In genomic region chr6:67437814-67438385, GRCm38 (mm10) we compare ENCODE assay signal across 41 mouse cellular contexts. TPM values are rescaled to one million over a fixed set of nuclear protein-coding genes. Genes with fewer than 3 reads are reported as not detected.
DNase-seq lines count a peak whose midpoint lies in the region; ATAC-seq and TF ChIP-seq lines count a peak whose summit lies in the region.
"Had no signal": no experiment of that assay in that cellular context is flagged by ENCODE, and none has a peak within 500 bp of the region (broad histone marks: within the 10 kb centered on the region; RNA-seq: fewer than 3 reads in every experiment).

No protein-coding gene starts in this region.

- TF ChIP-seq CTCF in kidney, adult 2 months (conservative IDR thresholded peaks at IDR 0.05; ENCODE audit: insufficient read depth, insufficient read length, low read depth, low read length) = no peak
- no peak for TF ChIP-seq CTCF in lung, postnatal 0 days (IDR thresholded peaks at IDR 0.05)

- no peak overlapping the region for H3K4me3 ChIP-seq in kidney, adult 2 months (ENCODE audit: insufficient read depth, low read depth, low read length)
- no peak overlapping the region for H3K4me3 ChIP-seq in lung, postnatal 0 days (ENCODE audit: low read depth, low read length)
- H3K4me3 ChIP-seq in intestine, embryonic 16.5 days (ENCODE audit: low read length) = no peak overlapping the region
- H3K4me3 ChIP-seq: embryonic facial prominence, embryonic 13.5 days; forebrain, embryonic 10.5 days; forebrain, embryonic 15.5 days; heart, embryonic 13.5 days; layer of hippocampus, adult 2 months; limb, embryonic 10.5 days; limb, embryonic 15.5 days; liver, embryonic 15.5 days; lung, embryonic 15.5 days; midbrain, embryonic 10.5 days; midbrain, embryonic 15.5 days; neural tube, embryonic 15.5 days had no signal

- H3K4me1 ChIP-seq in kidney, adult 2 months (ENCODE audit: control insufficient read depth, insufficient read depth, low read length) = no peaks in the 10 kb centered on the region; the same call in 1 of the 2 replicates
- H3K4me1 ChIP-seq in lung, postnatal 0 days (ENCODE audit: insufficient read depth, low read depth, low read length) = no peaks in the 10 kb centered on the region
- no peaks in the 10 kb centered on the region for H3K4me1 ChIP-seq in intestine, embryonic 16.5 days (ENCODE audit: control insufficient read depth, insufficient read depth, low read length)
- H3K4me1 ChIP-seq: embryonic facial prominence, embryonic 13.5 days; limb, embryonic 10.5 days; liver, embryonic 15.5 days; lung, embryonic 15.5 days; midbrain, embryonic 15.5 days; neural tube, embryonic 15.5 days had no signal

- no peak for TF ChIP-seq POLR2A in kidney, adult 2 months (IDR thresholded peaks at IDR 0.05; ENCODE audit: low read depth, low read length)

- H3K9me3 ChIP-seq in lung, postnatal 0 days (ENCODE audit: low read length) = no peaks in the 10 kb centered on the region
- H3K9me3 ChIP-seq in intestine, embryonic 16.5 days (ENCODE audit: control insufficient read depth, low read length) = no peaks in the 10 kb centered on the region
- H3K9me3 ChIP-seq: embryonic facial prominence, embryonic 13.5 days; forebrain, embryonic 10.5 days; forebrain, embryonic 15.5 days; heart, embryonic 13.5 days; limb, embryonic 10.5 days; limb, embryonic 15.5 days; liver, embryonic 15.5 days; lung, embryonic 15.5 days; midbrain, embryonic 10.5 days; midbrain, embryonic 15.5 days; neural tube, embryonic 15.5 days had no signal

- no peaks in the 10 kb centered on the region for H3K36me3 ChIP-seq in kidney, adult 2 months (ENCODE audit: control insufficient read depth, insufficient read depth, low read length)
- H3K36me3 ChIP-seq in lung, postnatal 0 days (ENCODE audit: insufficient read depth, low read length) = no peaks in the 10 kb centered on the region
- H3K36me3 ChIP-seq in intestine, embryonic 16.5 days (ENCODE audit: control insufficient read depth, insufficient read depth, low read length) = no peaks in the 10 kb centered on the region
- H3K36me3 ChIP-seq: embryonic facial prominence, embryonic 13.5 days; forebrain, embryonic 10.5 days; forebrain, embryonic 15.5 days; heart, embryonic 13.5 days; limb, embryonic 10.5 days; limb, embryonic 15.5 days; liver, embryonic 15.5 days; lung, embryonic 15.5 days; midbrain, embryonic 10.5 days; midbrain, embryonic 15.5 days; neural tube, embryonic 15.5 days had no signal

- intact Hi-C loops in left cerebral cortex, postnatal 10 days (cut with DNase I) = no loop called here

- no peak overlapping the region for H3K9ac ChIP-seq in lung, postnatal 0 days (replicated peaks; ENCODE audit: low read depth)
- no peak overlapping the region for H3K9ac ChIP-seq in intestine, embryonic 16.5 days (ENCODE audit: low read depth, low read length)
- H3K9ac ChIP-seq: embryonic facial prominence, embryonic 13.5 days; forebrain, embryonic 15.5 days; heart, embryonic 13.5 days; limb, embryonic 15.5 days; liver, embryonic 15.5 days; lung, embryonic 15.5 days; midbrain, embryonic 15.5 days; neural tube, embryonic 15.5 days had no signal

- H3K27me3 ChIP-seq in kidney, adult 2 months (replicated peaks; ENCODE audit: control insufficient read depth, insufficient read depth, low read length) = no peaks in the 10 kb centered on the region
- no peaks in the 10 kb centered on the region for H3K27me3 ChIP-seq in lung, postnatal 0 days (replicated peaks; ENCODE audit: insufficient read depth, low read length)
- no peaks in the 10 kb centered on the region for H3K27me3 ChIP-seq in intestine, embryonic 16.5 days (replicated peaks; ENCODE audit: control insufficient read depth, insufficient read depth, low read length)
- H3K27me3 ChIP-seq: embryonic facial prominence, embryonic 13.5 days; forebrain, embryonic 15.5 days; heart, embryonic 13.5 days; limb, embryonic 15.5 days; liver, embryonic 15.5 days; lung, embryonic 15.5 days; midbrain, embryonic 15.5 days; neural tube, embryonic 15.5 days; Patski had no signal

- TF ChIP-seq EP300 in lung, postnatal 0 days (IDR thresholded peaks at IDR 0.05) = no peak

- no peak overlapping the region for H3K4me2 ChIP-seq in lung, postnatal 0 days (replicated peaks; ENCODE audit: low read depth, low read length)
- no peak overlapping the region for H3K4me2 ChIP-seq in intestine, embryonic 16.5 days (ENCODE audit: low read depth, low read length)
- H3K4me2 ChIP-seq: embryonic facial prominence, embryonic 13.5 days; forebrain, embryonic 15.5 days; heart, embryonic 13.5 days; limb, embryonic 15.5 days; liver, embryonic 15.5 days; lung, embryonic 15.5 days; midbrain, embryonic 15.5 days; neural tube, embryonic 15.5 days had no signal

- WGBS in kidney, adult 2 months = 27% methylated on average over 3 of the region's 3 CpGs
- 29% methylated on average over 3 of the region's 3 CpGs for WGBS in lung, postnatal 0 days
- WGBS in intestine, embryonic 16.5 days = 22% methylated on average over 3 of the region's 3 CpGs

- ATAC-seq in lung, postnatal 0 days = no peak
- peak; percentile 99 for ATAC-seq in intestine, embryonic 16.5 days
- ATAC-seq: forebrain, embryonic 15.5 days; hindbrain, embryonic 16.5 days; midbrain, embryonic 15.5 days; Patski had no signal

- H3K27ac ChIP-seq in kidney, adult 2 months (ENCODE audit: insufficient read depth, low read depth, low read length) = no peak overlapping the region
- no peak overlapping the region for H3K27ac ChIP-seq in lung, postnatal 0 days (ENCODE audit: low read length)
- H3K27ac ChIP-seq in intestine, embryonic 16.5 days (ENCODE audit: low read length) = no peak overlapping the region
- H3K27ac ChIP-seq: embryonic facial prominence, embryonic 13.5 days; forebrain, embryonic 10.5 days; forebrain, embryonic 15.5 days; heart, embryonic 13.5 days; kidney, postnatal 0 days; layer of hippocampus, adult 2 months; limb, embryonic 10.5 days; limb, embryonic 15.5 days; liver, embryonic 15.5 days; lung, embryonic 15.5 days; midbrain, embryonic 10.5 days; midbrain, embryonic 15.5 days; neural tube, embryonic 15.5 days had no signal

- peak; percentile 17 for DNase-seq in kidney, adult 2 months
- no peak for DNase-seq in kidney, postnatal 14 days
- peak; percentile 7 for DNase-seq in lung, postnatal 14 days
- no peak for DNase-seq in lung, postnatal 0 days (ENCODE audit: low spot score)
- no peak for DNase-seq in left cerebral cortex, postnatal 10 days (ENCODE audit: extremely low spot score in 1 of 2, low spot score in 2 of 2)
- no peak for DNase-seq in layer of hippocampus, adult 9-10 months (ENCODE audit: low spot score)
- DNase-seq: adrenal gland, postnatal 14 days; cerebellum, adult 11 months; cerebellum, adult 9-11 months; gastrocnemius, postnatal 25 days; heart, adult 18-20 months; kidney, adult 18-20 months; right cerebral cortex, postnatal 25 days; spleen, adult 18-20 months; thymus, adult 2 months; thymus, postnatal 36 days had no signal

RNA-seq across cellular contexts. Expression of gene Il23r, which starts 53.8 kb away (rescaled TPM):
- polyA plus RNA-seq in kidney, adult 2 months (2012; rRNA removed) = not detected in 2 replicates
- not detected in 2 replicates for polyA plus RNA-seq in lung, postnatal 0 days (2015; fragmentation: Nextera tagmentation; extraction: Ambion mirVana)
- 0.10 and 0.37 TPM in 2 replicates for polyA plus RNA-seq in intestine, embryonic 16.5 days (2015; fragmentation: Nextera tagmentation; extraction: Ambion mirVana)
- under 1 TPM in 1 of 2 experiments, not detected in 1; 0.14 TPM for total RNA-seq in left cerebral cortex, postnatal 10 days (2021)
- total RNA-seq: common myeloid progenitor, adult 5-6 weeks; gastrocnemius, adult 18-20 months; gastrocnemius, postnatal 25 days; heart, adult 18-20 months; heart, postnatal 14 days; layer of hippocampus, adult 2 months; layer of hippocampus, postnatal 25 days; left cerebral cortex, adult 8-10 months; megakaryocyte progenitor cell, adult 5-6 weeks; MEL had no signal
- polyA plus RNA-seq: embryonic facial prominence, embryonic 13.5 days; forebrain, embryonic 10.5 days; forebrain, embryonic 15.5 days; frontal cortex, adult 2 months; heart, embryonic 13.5 days; hindbrain, embryonic 11.5 days; hindbrain, embryonic 16.5 days; kidney, postnatal 0 days; limb, embryonic 10.5 days; liver, embryonic 15.5 days; lung, embryonic 15.5 days; midbrain, embryonic 10.5 days; midbrain, embryonic 15.5 days; neural tube, embryonic 15.5 days had no signal

Comparison
In these comparisons a context has a peak if more than half of its experiments do, and no peak if none do; other contexts are left out.
1. DNase-seq: peak in kidney, adult 2 months (single experiment) and lung, postnatal 14 days (single experiment); none in kidney, postnatal 14 days (single experiment), lung, postnatal 0 days (single experiment), left cerebral cortex, postnatal 10 days (0 of 2) and layer of hippocampus, adult 9-10 months (single experiment).